Mouse (Mus musculus): ENCODE measurements around the gene Usp32. TPM values are rescaled to one million over a fixed set of nuclear protein-coding genes. Genes with fewer than 3 reads are reported as not detected.
"Not testable (repeated sequence)": the region's sequence is repeated elsewhere in the genome, so short reads cannot be mapped to it uniquely, and the experiment has no call there.

Usp32 gene
- polyA plus RNA-seq, 1 experiment from 2014 or later = 6.7 TPM

GRCm38 (mm10) chr11:85175941-85176340 lies 36.0 kb upstream of the Usp32 start:
- WGBS (ENCODE audit: insufficient replicate concordance) = 77% methylated on average over 3 of the region's 3 CpGs

GRCm38 (mm10) chr11:85170833-85171232 lies 30.9 kb upstream of the Usp32 start:
- no peak for ATAC-seq (replicated peaks; ENCODE audit: insufficient number of reproducible peaks, low FRiP score, low TSS enrichment)
- Histone ChIP-seq H3K4me2 (no peak overlapping the region), H3K27me3 (ENCODE audit: control insufficient read depth, insufficient read depth, low read length) (no peaks in the 10 kb centered on the region), H3K27ac (ENCODE audit: low read depth, low read length) (no peak overlapping the region), H3K4me3 (ENCODE audit: low read depth, low read length) (no peak overlapping the region), H3K36me3 (ENCODE audit: control insufficient read depth, insufficient read depth, low read length) (no peaks in the 10 kb centered on the region), H3K4me1 (ENCODE audit: control insufficient read depth, insufficient read depth, low read length) (no peaks in the 10 kb centered on the region), H3K9ac (ENCODE audit: low read depth, low read length) (no peak overlapping the region), H3K9me3 (replicated peaks; ENCODE audit: control insufficient read depth, low read length) (no peaks in the 10 kb centered on the region)
- WGBS (ENCODE audit: insufficient replicate concordance) = 48% methylated on average over 2 of the region's 2 CpGs

More at GRCm38 (mm10) chr11:85175941-85176340, 36.0 kb upstream of the Usp32 start:
- H3K4me1 ChIP-seq (ENCODE audit: control insufficient read depth, insufficient read depth, low read length) = no peaks in the 10 kb centered on the region
- H3K27ac ChIP-seq (ENCODE audit: low read depth, low read length) = no peak overlapping the region
- H3K36me3 ChIP-seq (ENCODE audit: control insufficient read depth, insufficient read depth, low read length) = no peaks in the 10 kb centered on the region
- H3K9ac ChIP-seq (ENCODE audit: low read depth, low read length) = no peak overlapping the region
- H3K4me3 ChIP-seq (ENCODE audit: low read depth, low read length) = no peak overlapping the region
- H3K27me3 ChIP-seq (ENCODE audit: control insufficient read depth, insufficient read depth, low read length) = no peaks in the 10 kb centered on the region
- no peaks in the 10 kb centered on the region for H3K9me3 ChIP-seq (replicated peaks; ENCODE audit: control insufficient read depth, low read length)
- no peak overlapping the region for H3K4me2 ChIP-seq
- ATAC-seq (replicated peaks; ENCODE audit: insufficient number of reproducible peaks, low FRiP score, low TSS enrichment) = no peak

GRCm38 (mm10) chr11:85170058-85170740 lies 30.2 kb upstream of the Usp32 start, which contains the start of gene 1700125H20Rik:
TSS of gene 1700125H20Rik (plus strand) at chr11:85170404.
- 14% methylated on average over 21 of the region's 21 CpGs for WGBS (ENCODE audit: insufficient replicate concordance)
- Histone ChIP-seq H3K9ac (ENCODE audit: low read depth, low read length) (peak within 1 kb of the TSS; percentile 40; the same call in 1 of the 2 replicates), H3K27me3 (ENCODE audit: control insufficient read depth, insufficient read depth, low read length) (no peaks in the 10 kb centered on the region), H3K9me3 (replicated peaks; ENCODE audit: control insufficient read depth, low read length) (no peaks in the 10 kb centered on the region), H3K36me3 (ENCODE audit: control insufficient read depth, insufficient read depth, low read length) (no peaks in the 10 kb centered on the region), H3K4me2 (peak within 1 kb of the TSS; percentile 61), H3K27ac (ENCODE audit: low read depth, low read length) (no peak within 1 kb of the TSS), H3K4me1 (ENCODE audit: control insufficient read depth, insufficient read depth, low read length) (no peaks in the 10 kb centered on the region), H3K4me3 (ENCODE audit: low read depth, low read length) (peak within 1 kb of the TSS; percentile 30)
- no peak; the same call in 1 of the 2 replicates for ATAC-seq (replicated peaks; ENCODE audit: insufficient number of reproducible peaks, low FRiP score, low TSS enrichment)

- Histone ChIP-seq H3K27me3 (ENCODE audit: control insufficient read depth, insufficient read depth, low read length) (no peaks in the 10 kb centered on the region), H3K9ac (ENCODE audit: low read depth, low read length) (no peak overlapping the region), H3K4me3 (ENCODE audit: low read depth, low read length) (no peak overlapping the region), H3K4me1 (ENCODE audit: control insufficient read depth, insufficient read depth, low read length) (no peaks in the 10 kb centered on the region), H3K4me2 (no peak overlapping the region), H3K9me3 (replicated peaks; ENCODE audit: control insufficient read depth, low read length) (no peaks in the 10 kb centered on the region), H3K27ac (ENCODE audit: low read depth, low read length) (no peak overlapping the region), H3K36me3 (ENCODE audit: control insufficient read depth, insufficient read depth, low read length) (no peaks in the 10 kb centered on the region)
- 39% methylated on average over 1 of the region's 1 CpGs for WGBS (ENCODE audit: insufficient replicate concordance)
- ATAC-seq (replicated peaks; ENCODE audit: insufficient number of reproducible peaks, low FRiP score, low TSS enrichment) = no peak
These were observed 27.5 kb upstream of the Usp32 start for GRCm38 (mm10) chr11:85167503-85167902.

GRCm38 (mm10) chr11:85164371-85164770 lies 24.4 kb upstream of the Usp32 start:
- ATAC-seq (replicated peaks; ENCODE audit: insufficient number of reproducible peaks, low FRiP score, low TSS enrichment) = no peak
- Histone ChIP-seq H3K4me2 (no peak overlapping the region), H3K4me3 (ENCODE audit: low read depth, low read length) (no peak overlapping the region), H3K27me3 (ENCODE audit: control insufficient read depth, insufficient read depth, low read length) (no peaks in the 10 kb centered on the region), H3K36me3 (ENCODE audit: control insufficient read depth, insufficient read depth, low read length) (no peaks in the 10 kb centered on the region), H3K9me3 (replicated peaks; ENCODE audit: control insufficient read depth, low read length) (no peaks in the 10 kb centered on the region), H3K27ac (ENCODE audit: low read depth, low read length) (no peak overlapping the region), H3K4me1 (ENCODE audit: control insufficient read depth, insufficient read depth, low read length) (no peaks in the 10 kb centered on the region), H3K9ac (ENCODE audit: low read depth, low read length) (no peak overlapping the region)

GRCm38 (mm10) chr11:85163014-85163413 lies 23.1 kb upstream of the Usp32 start:
- ATAC-seq (replicated peaks; ENCODE audit: insufficient number of reproducible peaks, low FRiP score, low TSS enrichment); H3K36me3 ChIP-seq (ENCODE audit: control insufficient read depth, insufficient read depth, low read length): not testable (repeated sequence)
- 85% methylated on average over 1 of the region's 1 CpGs for WGBS (ENCODE audit: insufficient replicate concordance)

GRCm38 (mm10) chr11:85157301-85157700 lies 17.3 kb upstream of the Usp32 start:
- ATAC-seq (replicated peaks; ENCODE audit: insufficient number of reproducible peaks, low FRiP score, low TSS enrichment) = no peak
- 59% methylated on average over 2 of the region's 2 CpGs for WGBS (ENCODE audit: insufficient replicate concordance)

More at GRCm38 (mm10) chr11:85163014-85163413, 23.1 kb upstream of the Usp32 start:
- H3K27me3 ChIP-seq (ENCODE audit: control insufficient read depth, insufficient read depth, low read length); H3K27ac ChIP-seq (ENCODE audit: low read depth, low read length); H3K4me1 ChIP-seq (ENCODE audit: control insufficient read depth, insufficient read depth, low read length); H3K4me3 ChIP-seq (ENCODE audit: low read depth, low read length); H3K9me3 ChIP-seq (replicated peaks; ENCODE audit: control insufficient read depth, low read length); H3K9ac ChIP-seq (ENCODE audit: low read depth, low read length); H3K4me2 ChIP-seq: not testable (repeated sequence)

GRCm38 (mm10) chr11:85152256-85152930 lies 12.4 kb upstream of the Usp32 start:
- no peak overlapping the region for H3K4me2 ChIP-seq
- H3K36me3 ChIP-seq (ENCODE audit: control insufficient read depth, insufficient read depth, low read length) = no peaks in the 10 kb centered on the region
- WGBS (ENCODE audit: insufficient replicate concordance) = 92% methylated on average over 2 of the region's 2 CpGs

More at GRCm38 (mm10) chr11:85157301-85157700, 17.3 kb upstream of the Usp32 start:
- Histone ChIP-seq H3K9me3 (replicated peaks; ENCODE audit: control insufficient read depth, low read length) (no peaks in the 10 kb centered on the region), H3K27ac (ENCODE audit: low read depth, low read length) (no peak overlapping the region), H3K4me2 (no peak overlapping the region), H3K9ac (ENCODE audit: low read depth, low read length) (no peak overlapping the region), H3K4me1 (ENCODE audit: control insufficient read depth, insufficient read depth, low read length) (no peaks in the 10 kb centered on the region), H3K27me3 (ENCODE audit: control insufficient read depth, insufficient read depth, low read length) (no peaks in the 10 kb centered on the region), H3K4me3 (ENCODE audit: low read depth, low read length) (no peak overlapping the region), H3K36me3 (ENCODE audit: control insufficient read depth, insufficient read depth, low read length) (no peaks in the 10 kb centered on the region)

More at GRCm38 (mm10) chr11:85152256-85152930, 12.4 kb upstream of the Usp32 start:
- Histone ChIP-seq H3K27me3 (ENCODE audit: control insufficient read depth, insufficient read depth, low read length) (no peaks in the 10 kb centered on the region), H3K4me3 (ENCODE audit: low read depth, low read length) (no peak overlapping the region), H3K9me3 (replicated peaks; ENCODE audit: control insufficient read depth, low read length) (no peaks in the 10 kb centered on the region), H3K4me1 (ENCODE audit: control insufficient read depth, insufficient read depth, low read length) (no peaks in the 10 kb centered on the region), H3K9ac (ENCODE audit: low read depth, low read length) (no peak overlapping the region), H3K27ac (ENCODE audit: low read depth, low read length) (no peak overlapping the region)
- no peak for ATAC-seq (replicated peaks; ENCODE audit: insufficient number of reproducible peaks, low FRiP score, low TSS enrichment)

Measured in heart, embryonic 11.5 days (tissue).